Mouse (Mus musculus): ENCODE data around the gene Mkrn3.

The Mkrn3 gene

GRCm38 (mm10) chr7:62377313-62377712 lies 42.6 kb downstream of the Mkrn3 start:
- no peak for DNase-seq

GRCm38 (mm10) chr7:62376510-62377304 lies 43.2 kb downstream of the Mkrn3 start, which contains the start of gene Magel2:
Magel2 (plus strand) TSS chr7:62377010.
- DNase-seq: peak; percentile 24

GRCm38 (mm10) chr7:62375658-62376057 lies 44.3 kb downstream of the Mkrn3 start:
- no peak for DNase-seq

All from liver (tissue).